Mouse (Mus musculus) CD4-positive, CD25-positive, alpha-beta regulatory T cell, adult 2 months (primary cell): Measurements from ENCODE around the gene Msmp.
A peak's percentile ranks its signal among the peaks of the same experiment; 100 is the strongest.
"Not testable (repeated sequence)": the region's sequence is repeated elsewhere in the genome, so short reads cannot be mapped to it uniquely, and the experiment has no call there.

Experiments
- DNase-seq: peaks from one replicate; pipeline ENCODE4 v3.0.0-alpha.2; 2012; ENCODE audit warnings: low read depth, low spot score

Gene Msmp

DNA sequence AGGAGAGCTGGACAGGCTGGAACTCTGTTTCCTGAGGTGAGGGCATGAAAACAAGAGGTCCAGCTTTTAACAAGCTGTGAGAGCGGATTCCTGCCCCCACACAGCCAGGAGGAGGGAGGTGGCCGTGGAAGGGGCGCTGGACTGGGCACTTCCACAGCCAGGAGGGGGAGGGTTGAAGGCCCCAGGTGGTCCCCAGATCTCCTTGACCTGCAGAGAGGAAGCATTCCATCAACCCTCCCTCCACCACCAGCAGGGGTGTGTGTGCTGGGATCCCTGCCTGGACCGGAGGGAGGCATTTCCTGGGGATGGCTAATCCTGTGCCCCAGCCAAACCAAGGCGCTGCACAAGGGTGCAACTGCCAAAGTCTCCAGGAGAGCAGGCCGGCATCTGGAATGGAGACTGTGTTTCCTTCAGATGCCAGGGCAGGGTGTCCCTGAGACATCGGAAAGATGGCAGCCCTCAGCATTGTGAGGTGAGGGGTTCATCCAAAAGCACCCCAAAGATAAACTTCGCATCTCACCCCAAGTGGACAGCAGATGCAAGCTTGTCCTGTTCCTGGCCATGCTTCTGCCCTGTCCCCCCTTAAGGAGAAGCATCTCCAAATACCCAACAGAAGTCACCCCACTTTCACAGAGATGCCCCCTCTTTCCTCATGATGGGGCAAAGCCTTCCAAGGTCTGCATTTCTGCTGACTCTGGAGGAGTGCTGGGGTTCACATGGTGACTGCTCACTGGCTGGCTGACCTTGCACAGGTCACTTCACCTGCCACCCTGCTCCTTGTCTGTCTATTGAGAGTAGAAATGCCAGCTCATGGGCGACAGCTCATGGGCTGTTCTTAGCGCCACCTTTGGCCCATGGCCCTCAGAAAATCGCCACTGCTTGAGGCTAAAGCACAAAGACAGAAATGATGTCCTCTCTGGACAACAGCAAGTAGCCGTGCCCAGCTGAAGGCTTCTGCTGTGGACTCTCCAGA lies at the start of gene Msmp:
TSS of gene Msmp (minus strand) at position 51 of the 973 bp plus-strand sequence.
- no peak for DNase-seq

DNA sequence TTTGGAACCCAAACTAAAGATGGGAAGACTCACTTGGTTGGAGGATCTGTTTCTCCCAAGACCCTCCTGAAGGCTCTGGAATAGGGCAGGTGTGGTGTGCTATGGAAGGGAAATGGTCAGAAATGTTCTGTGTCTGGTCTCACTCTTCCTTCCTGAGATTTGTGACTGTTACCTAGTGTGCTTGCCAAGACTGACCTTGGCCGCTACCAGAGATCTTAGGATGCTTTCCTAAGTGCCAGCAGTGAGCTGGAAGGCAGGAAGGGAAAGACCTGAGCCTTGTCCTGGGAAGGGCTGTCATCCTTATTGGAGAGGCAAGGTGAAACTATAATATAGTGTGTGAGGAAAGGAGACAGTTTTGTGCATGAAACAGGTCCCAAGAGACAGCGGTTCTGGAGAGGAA lies 49.4 kb upstream of the Msmp start:
- no peak for DNase-seq

DNA sequence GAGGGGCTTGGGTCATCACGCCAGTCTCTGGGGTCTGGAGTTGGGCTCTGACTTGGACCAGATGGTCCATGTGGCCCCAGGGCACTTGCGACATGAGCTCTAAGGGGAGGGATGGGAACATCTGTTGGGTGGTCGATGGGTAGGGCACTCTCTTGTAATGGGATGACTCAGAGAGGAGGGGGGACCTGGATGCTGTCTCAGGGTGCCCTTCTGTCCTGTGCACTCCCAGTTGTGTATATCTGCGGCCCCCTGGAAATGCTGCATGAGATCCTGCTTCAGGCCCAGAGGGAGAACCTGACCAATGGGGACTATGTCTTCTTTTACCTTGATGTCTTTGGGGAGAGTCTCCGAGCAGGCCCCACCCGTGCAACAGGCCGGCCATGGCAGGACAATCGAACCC lies 49.0 kb upstream of the Msmp start:
- no peak for DNase-seq

DNA sequence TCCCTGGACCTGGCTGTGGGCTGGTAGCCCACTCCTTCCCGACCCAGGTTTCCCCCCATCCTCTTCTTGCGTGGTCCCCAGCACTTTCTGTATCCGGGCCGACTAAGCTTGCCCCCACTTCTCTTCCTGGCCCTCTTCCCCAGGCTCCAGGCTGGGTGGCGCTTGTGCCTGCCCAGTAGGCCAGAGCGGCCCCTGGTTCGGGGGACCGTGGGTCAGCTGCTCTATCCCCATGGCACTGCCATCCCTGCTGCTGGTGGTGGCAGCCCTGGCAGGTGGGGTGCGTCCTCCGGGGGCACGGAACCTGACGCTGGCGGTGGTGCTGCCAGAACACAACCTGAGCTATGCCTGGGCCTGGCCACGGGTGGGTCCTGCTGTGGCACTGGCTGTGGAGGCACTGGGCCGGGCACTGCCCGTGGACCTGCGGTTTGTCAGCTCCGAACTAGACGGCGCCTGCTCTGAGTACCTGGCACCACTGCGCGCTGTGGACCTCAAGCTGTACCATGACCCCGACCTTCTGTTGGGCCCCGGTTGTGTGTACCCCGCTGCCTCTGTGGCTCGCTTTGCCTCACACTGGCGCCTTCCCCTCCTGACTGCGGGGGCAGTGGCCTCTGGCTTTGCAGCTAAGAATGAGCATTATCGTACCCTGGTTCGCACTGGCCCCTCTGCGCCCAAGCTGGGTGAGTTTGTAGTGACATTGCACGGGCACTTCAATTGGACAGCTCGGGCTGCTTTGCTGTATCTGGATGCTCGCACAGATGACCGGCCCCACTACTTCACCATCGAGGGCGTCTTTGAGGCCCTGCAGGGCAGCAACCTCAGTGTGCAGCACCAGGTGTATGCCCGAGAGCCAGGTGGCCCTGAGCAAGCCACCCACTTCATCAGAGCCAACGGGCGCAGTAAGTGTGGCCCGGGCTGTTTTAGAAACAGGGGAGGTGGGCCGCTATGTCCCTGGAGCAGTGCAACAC lies 47.9 kb upstream of the Msmp start:
- no peak for DNase-seq

DNA sequence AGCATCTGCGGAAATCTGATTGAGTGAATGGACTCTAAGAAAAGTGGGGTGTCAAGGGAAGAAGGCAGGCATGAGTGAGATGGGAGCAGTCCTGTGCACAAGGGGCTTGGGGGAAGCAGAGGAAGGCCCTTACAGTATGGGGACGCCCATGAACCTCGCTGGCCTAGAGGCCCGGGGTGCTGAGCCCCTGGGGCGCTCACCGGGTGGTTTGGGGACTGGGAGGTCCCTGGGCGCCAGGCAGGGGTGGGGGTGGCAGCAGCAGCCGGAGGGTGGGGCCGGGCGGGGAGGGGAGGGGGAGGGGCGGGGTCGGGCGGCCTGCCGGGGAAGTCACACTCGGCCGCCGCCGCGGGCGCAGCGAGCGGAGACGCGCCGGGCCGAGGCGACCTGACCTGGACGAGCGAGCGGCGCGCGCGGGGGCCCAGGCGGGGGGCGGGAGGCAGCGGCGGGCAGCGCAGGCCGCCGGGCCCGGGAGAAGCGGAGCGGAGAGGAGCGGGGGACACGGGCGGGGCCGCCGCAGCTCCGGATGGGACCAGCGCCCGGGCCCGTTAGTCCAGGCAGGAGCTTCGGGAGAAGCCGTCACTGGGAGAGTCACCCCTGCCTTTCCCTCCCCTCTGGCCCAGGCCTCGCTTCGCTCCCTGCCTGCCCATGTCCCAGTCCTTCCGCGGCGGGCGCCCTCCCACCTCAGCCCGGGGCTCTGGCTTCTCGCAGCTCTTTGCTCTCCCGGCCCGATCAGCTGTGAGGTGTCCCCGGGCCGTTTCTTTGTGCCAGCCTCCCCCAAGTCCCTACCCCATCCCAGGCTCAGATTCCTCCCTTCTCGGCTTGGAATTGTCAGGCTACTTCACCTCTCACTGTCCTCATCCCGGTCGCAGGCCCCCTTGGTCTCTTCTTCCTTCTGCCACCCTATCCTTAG lies 47.0 kb upstream of the Msmp start, which contains the start of gene Npr2:
TSS of gene Npr2 (plus strand) at position 890 of the 910 bp plus-strand sequence.
- no peak for DNase-seq

DNA sequence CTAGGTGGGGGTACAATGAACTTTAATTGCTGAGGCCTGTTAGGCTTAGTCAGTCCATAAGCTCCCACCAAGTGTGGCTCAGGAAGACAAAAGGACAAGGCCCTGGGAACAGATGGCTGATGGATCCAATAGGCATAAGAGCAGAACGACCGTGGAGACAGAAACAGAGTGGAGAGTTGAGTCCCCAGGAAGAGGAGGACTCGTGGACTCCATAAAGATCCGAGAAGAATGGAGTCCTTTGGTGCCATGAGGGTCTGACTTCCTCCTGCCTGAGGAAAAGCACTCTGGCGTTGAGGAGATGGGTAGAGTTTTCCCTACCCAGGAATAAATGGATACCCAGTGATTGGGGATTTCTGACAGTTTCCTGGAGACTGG lies 46.4 kb upstream of the Msmp start:
- no peak for DNase-seq

DNA sequence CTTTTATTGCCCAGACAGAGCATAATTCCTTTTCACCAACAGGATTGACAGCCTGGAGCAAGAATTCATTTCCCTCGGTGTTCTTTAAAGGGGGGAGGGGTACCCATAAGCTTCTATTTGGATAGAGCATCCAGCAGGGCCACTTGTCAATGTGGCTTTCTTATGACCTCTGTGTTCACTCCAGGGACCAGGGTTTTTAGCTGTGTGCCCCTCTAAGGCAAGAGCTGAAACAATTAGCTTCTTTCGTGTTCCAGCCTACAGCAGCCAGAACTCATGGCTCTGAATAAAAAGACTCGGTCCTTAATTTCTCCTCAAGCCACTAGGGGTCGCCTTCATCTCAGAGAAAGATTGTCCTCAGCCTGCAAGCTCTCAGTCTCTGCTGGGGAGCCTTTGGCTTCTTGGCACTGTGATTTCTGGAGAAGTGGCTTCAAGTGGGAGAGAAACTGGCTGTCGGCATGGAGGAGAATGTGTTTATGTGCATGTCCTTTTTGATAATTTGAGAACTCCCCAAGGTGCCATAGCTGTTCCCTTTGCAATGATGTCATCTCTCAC lies 45.8 kb upstream of the Msmp start:
- peak; percentile 84 for DNase-seq

DNA sequence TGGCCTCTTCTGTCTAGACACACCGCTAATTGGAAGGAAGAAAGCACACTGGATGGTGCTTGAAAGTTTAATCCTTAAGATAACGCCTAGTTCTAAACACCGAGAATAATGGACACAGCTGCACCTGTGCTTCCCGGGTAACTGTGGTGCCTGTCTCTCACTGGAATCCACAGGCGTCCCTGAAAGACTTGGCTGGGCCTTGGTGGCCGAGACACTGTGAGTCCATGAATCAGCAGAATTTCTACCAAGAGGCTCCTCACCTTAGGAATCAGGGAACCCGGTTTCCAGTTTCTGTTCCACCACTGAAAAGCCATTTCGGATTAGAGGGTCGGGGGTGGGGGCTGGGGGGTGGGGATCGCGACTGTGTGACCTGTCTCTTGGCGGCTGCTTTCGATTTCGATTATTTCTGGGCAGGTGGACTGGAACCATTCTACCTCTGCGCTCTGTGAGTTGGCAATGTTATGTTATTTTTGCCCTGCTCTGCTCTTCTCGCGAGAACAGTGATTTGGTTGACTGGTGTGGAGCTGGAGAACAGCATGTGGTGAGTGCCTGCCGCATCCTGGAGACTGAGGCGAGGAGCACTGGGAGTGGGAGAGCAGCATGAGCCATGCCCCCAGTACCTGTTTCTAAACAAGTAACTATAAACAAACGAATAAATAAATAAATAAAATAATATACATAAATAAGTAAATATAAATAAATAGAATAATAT lies 45.0 kb upstream of the Msmp start:
- DNase-seq: no peak

DNA sequence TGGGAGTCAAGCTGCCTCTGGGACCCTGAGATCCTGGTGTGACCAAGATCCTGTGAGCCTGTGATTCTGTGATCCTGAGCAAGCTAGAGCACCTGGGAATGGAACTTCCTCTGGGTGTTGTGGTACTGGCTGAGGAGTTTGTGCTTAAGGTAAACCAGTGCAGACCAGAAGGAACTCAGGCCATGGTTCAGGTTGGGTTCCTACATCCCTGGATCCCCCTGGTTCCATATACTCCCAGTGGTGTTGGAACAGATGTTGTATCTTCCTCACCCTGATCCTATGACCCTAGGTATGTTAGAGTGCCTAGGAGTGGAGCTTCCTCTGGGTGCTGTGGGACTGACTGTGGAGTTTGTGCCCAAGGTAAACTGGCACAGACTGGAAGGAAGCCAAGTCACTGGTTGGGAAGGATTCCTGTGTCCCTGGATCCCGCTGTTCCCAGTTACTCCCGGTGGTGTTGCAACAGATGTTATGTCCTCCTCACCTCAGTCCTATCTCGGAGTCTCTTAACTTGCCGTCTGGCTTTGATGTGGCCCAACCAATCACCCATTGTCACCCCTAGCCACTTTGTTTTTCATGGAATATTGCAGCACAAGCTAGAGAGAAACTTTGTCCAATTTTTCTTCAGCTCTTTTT lies 36.0 kb upstream of the Msmp start:
- no peak for DNase-seq

DNA sequence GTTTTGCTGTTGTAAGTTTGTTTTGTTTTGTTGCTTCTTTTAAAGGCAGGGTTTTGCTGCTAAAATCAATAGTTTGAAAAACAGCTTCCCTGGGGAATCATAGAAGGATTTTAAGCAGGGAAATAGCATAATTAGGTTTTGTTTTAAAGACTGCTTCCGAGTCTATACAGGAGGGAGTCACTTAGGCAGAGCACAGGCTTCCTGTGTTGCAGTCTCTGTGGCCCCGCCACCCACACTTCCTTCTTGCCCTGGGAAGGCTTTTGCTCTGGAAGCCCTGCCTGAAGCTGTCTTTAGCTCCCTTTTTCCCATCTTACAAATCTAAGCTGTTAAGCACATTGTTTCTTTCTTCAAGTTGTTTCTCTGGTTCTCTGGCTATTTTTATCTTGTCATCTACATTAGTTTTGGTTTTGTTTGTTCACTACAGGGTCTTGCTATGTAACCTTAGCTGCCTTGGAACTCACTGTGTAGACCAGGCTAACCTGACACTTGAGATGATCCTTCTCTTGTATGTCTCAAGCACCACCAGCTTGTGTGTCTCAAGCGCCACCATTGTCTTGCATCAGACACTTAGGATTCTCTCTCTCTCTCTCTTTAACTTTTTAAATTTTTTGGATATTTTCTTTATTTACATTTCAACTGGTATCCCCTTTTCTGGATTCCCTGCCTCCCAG lies 28.9 kb upstream of the Msmp start:
- DNase-seq: peak; percentile 20

DNA sequence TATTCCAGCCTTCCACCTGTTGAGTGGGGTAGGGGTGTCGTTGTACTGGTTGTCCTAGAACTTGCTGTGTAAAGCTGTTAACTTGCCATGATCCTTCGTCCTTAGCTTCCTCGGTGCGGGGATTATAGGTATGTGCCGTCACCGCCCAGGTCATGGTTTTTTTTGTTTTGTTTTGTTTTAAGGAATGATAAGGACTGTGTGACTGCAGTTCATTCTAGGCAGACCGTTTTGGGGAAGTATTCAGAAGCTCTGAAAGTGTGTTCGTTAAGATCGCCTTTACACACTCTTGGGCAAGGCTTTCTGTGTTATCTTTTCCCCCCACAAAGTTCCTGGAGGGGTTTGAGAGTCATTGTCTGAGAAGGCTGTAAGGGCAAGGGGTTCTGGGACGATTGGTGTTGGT lies 28.2 kb upstream of the Msmp start:
- DNase-seq: no peak

DNA sequence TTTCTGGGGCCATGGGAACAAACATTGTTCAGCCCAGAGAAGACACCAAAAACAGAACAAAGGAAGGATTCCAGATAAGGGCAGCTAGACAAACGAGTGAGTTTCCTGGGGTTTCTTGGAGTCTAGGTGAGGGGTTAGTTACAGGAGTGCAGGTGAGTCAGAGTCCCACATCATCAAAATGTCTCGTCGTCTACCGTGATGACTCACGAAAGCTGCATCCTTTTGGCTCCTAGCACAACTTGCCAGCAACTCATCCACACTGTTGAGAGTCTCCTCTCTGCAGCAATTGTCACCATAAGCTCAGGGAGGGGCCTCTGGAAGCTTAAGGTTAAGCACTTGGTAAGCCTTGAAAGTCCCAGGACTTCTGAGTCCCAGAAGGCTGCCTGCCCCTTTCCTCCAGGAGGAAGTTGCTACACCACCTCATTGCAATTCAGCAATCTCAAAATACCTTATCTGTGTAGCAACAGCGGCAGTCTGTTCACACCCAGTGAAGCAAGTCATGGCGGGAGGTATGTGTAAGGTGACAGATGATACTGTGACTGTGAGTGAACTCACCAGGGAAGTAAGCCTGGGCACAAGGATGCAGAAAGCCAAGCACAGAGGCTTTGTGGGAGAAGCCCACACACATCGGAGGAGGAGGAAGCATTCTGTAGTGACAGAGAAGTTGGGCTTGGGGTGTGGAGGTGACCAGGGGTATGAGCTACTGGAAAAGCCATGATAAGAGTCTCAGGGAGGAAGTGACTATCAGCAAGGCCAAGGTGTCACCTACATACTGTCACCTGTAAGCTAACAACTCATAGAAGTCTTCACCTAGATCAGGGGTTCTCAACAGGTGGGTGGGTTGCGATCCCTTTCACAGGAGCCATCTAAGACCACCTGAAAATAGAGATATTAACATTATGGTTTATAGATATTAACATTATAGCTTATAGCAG lies 20.7 kb upstream of the Msmp start:
- DNase-seq: no peak

DNA sequence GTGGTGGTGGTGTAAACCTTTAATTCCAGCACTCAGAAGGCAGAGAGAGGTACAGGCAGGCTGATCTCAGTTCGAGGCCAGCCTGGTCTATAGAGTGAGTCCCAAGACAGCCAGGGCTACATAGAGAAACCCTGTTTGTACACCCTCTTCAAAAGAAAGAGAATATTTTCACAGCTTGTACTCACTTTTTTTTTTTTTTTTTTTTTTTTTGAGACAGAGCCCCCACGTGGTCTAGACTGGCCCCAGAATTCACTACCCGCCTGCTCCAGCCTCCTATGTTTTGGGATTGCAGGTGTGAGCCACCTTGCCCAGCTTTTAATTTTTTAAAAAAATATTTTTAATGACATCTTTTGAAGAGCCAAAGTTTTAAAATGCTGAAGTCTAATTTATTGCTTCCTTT lies 19.8 kb upstream of the Msmp start:
- no peak for DNase-seq

DNA sequence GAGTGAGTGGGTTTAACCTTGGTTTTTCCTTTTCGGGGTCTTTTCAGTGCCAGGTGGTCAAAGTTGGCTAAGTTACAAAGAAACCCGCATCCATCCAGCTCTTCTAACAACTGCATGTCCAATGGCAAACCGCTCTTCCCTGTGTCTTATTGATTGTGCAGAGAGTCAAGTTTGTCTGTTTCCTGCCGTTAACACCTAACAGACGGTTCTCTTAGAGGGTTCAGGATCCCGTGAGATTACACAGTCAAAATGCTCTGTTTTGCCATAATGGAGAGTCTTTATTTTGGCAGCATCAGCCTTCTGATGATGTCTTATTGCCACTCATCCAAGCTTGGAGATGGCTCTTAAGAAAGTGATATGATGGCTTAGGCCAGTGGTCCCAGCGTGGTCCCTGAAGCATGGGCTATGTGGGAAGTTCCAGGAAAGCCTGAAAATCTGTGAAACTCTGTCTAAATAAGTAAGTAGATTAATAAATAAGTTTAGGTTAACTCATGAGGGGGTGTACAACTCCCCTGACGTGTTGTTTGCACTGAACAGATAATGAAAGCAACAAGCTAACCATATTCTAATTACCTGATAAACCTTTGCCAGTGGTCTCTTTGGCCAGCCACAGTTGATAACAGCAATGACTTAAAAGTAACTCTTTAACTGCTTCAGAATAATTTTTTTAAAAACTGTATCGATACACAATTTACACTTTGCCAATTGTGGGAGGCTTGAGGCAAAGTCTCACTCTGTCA lies 16.1 kb upstream of the Msmp start:
- DNase-seq: no peak

DNA sequence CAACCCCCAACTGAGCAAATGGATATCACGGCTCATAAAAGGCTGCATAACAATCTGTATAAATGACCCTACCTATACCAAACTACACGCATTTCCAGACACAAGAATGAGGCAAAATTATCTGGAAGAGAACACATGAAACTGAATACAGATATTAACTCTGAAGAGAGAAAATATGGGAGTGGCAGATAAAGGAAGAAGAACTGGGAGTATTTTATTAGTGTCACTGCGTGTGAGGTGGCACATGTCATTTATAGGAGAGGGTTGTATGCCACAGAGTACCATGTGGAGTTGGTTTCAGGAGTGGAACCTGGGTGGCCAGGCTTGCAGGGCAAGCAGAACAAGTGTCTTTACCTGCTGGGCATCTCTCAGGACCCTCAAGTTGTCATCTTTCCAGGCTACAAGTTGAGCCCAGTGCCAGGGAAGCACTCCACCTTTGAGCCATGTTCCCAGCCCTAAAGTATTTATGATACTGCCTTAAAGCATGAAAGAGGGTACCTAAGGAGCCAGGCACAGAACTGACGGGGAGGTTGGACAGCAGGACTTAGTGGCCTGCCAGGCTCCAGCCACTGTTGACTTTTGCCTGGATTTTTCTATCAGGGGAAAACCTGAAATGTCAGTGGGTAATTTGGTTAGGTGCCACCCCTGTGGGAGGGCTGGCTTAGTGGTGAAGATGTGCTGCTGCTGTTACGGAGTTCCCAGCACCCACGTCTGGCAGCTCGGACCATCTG lies 14.5 kb upstream of the Msmp start:
- DNase-seq: no peak

DNA sequence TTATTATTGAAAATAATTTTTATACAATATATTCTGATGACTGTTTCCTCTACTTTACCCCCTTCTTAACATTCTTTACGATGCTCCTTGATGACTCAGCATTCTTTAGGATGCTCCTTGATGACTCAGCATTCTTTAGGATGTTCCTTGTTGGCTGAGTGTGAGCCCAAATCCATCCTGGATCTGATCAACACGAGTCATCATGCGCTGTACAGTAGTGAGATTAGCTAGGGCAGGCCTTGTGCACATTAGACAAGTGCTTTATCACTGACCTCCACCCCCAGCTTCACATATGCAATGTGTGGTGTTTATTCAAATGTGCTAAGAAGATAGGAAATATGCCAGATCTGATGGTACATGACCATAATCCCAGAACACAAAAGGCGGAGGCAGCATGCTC lies 13.9 kb upstream of the Msmp start:
- DNase-seq: no peak

DNA sequence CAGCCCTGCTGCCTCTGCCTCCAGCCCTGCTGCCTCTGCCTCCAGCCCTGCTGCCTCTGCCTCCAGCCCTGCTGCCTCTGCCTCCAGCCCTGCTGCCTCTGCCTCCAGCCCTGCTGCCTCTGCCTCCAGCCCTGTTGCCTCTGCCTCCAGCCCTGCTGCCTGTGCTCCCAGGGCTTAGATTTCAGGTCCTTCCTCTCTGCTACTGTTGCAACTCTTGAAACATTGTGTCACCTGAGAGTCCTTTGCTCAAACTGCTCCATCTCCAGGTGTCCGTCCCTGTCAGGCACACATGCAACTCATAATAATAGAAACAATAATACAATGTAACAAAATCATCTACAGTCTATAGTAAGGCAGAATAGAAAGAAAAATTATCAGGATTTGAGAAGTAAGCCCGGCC lies 12.3 kb upstream of the Msmp start:
- DNase-seq: not testable (repeated sequence)
